Mouse (Mus musculus) embryonic fibroblast, embryonic 13.5 days (primary cell): ENCODE results near the gene Plekhh3. TPM values are rescaled to one million over a fixed set of nuclear protein-coding genes. Genes with fewer than 3 reads are reported as not detected.
"Not testable (repeated sequence)": the region's sequence is repeated elsewhere in the genome, so short reads cannot be mapped to it uniquely, and the experiment has no call there.

ENCODE experiments used
- H3K27ac ChIP-seq: 2 replicates; pipeline ENCODE4 v1.5.1; 2012; ENCODE audit warnings: low read length, control low read depth, inconsistent platforms; ENCODE audit not compliant: insufficient read depth
- H3K4me1 ChIP-seq: 2 replicates; pipeline ENCODE4 v1.6.1; 2011; ENCODE audit warnings: low read length; ENCODE audit not compliant: control insufficient read depth, insufficient read depth
- H3K4me3 ChIP-seq: 2 replicates; pipeline ENCODE4 v1.5.1; 2011; ENCODE audit warnings: mild to moderate bottlenecking, control low read depth, low read length; ENCODE audit not compliant: insufficient read depth
- CTCF ChIP-seq: IDR thresholded peaks from 2 replicates; pipeline ENCODE4 v1.5.1; 2011; ENCODE audit warnings: mild to moderate bottlenecking, control low read depth, low read length, moderate library complexity, borderline replicate concordance; ENCODE audit not compliant: insufficient read depth
- POLR2A ChIP-seq: IDR thresholded peaks from 2 replicates; pipeline ENCODE4 v1.6.1; 2011; ENCODE audit warnings: low read depth, mild to moderate bottlenecking, control low read depth, low read length, moderate library complexity
- polyA plus RNA-seq: library from polyadenylated mRNA; stranded (reverse); fragments of >200 nt; gene quantifications from 2 replicates; pipeline ENCODE4 v1.2.4, GENCODE M21; 2011; ENCODE audit warnings: low read depth; ENCODE audit not compliant: missing spikeins, insufficient read length

Gene Plekhh3
- polyA plus RNA-seq, 1 experiment: 11.5 TPM

DNA sequence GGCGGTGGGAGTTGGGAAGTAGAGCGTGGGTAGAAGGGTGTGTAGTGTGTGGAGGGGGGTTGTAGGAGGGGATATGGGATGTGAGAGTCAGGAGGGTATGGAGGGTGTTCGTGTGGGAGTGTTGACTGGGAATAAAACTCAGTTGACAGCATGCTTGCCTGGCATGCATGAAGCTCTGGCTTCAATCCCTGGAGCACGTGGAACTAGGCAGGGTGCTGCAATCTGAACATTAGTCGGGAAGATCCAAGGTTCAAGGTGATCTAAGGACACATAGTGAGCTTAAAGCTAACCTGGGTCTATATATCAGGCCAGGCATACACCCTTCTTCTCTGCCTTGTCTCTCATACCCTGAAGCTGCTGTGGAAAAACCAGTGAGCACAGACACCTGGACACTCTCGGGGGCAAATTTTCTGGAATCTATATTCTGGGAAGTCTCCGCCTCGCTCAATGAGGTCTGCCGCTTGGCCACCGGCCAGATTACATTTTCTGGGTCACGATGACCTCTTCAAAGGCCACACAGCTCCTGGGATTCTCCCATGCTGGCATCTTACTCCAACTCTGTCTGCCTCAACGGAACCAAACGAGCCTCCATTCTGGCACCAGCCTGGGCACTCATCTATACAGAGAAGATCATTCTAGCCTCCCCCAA is 36.8 kb downstream of the Plekhh3 start:
- TF ChIP-seq POLR2A: no peak
- no peak for TF ChIP-seq CTCF
- no peak overlapping the region for H3K27ac ChIP-seq
- H3K4me1 ChIP-seq: no peaks in the 10 kb centered on the region
- H3K4me3 ChIP-seq: no peak overlapping the region

DNA sequence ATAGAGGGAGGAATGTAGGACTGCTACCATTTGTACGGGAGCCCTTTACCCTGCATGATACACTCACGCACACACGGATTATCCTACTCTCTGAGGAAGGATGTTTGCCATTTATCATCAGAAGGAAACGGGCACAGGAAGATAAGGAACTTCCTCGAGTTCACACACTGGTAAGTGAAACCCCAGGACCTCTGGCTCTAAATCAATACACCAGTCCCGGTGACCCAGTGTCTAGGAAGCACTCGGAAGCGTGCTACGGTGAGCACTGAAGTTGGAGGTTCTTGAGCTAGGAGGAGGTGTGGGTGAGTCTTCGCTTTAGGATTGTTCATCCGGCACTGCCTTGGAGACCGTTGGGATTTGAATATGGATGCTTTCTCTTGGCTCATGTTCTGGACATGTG is 38.1 kb downstream of the Plekhh3 start:
- no peaks in the 10 kb centered on the region for H3K4me1 ChIP-seq
- no peak overlapping the region for H3K4me3 ChIP-seq
- TF ChIP-seq POLR2A (no peak), CTCF (no peak)
- H3K27ac ChIP-seq: no peak overlapping the region

DNA sequence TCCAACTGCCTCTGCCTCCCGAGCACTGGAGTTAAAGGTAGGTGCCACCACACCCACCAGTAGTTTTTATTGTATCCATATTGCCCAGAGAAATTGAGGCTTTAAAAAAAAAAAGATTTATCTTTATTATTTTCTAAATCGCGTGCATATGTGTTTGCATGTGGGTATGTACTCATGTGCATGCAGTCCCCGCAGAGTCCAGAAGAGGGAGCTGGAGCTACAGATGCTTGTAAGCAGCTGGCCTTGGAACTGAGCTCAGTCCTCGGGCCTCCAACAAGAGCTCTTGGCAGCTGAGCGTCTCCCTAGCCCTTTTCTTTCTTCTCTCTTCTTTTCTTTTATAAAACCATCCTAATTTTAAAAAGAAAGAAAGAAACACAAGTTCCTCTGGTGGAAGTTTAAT is 39.5 kb downstream of the Plekhh3 start:
- TF ChIP-seq CTCF: no peak
- no peak for TF ChIP-seq POLR2A
- H3K27ac ChIP-seq: no peak overlapping the region
- no peak overlapping the region for H3K4me3 ChIP-seq
- H3K4me1 ChIP-seq: no peaks in the 10 kb centered on the region

GRCm38 (mm10) chr11:101131187-101131586 is 40.0 kb downstream of the Plekhh3 start:
- Histone ChIP-seq H3K27ac (no peak overlapping the region), H3K4me3 (no peak overlapping the region), H3K4me1 (no peaks in the 10 kb centered on the region)
- TF ChIP-seq CTCF (no peak), POLR2A (no peak)

DNA sequence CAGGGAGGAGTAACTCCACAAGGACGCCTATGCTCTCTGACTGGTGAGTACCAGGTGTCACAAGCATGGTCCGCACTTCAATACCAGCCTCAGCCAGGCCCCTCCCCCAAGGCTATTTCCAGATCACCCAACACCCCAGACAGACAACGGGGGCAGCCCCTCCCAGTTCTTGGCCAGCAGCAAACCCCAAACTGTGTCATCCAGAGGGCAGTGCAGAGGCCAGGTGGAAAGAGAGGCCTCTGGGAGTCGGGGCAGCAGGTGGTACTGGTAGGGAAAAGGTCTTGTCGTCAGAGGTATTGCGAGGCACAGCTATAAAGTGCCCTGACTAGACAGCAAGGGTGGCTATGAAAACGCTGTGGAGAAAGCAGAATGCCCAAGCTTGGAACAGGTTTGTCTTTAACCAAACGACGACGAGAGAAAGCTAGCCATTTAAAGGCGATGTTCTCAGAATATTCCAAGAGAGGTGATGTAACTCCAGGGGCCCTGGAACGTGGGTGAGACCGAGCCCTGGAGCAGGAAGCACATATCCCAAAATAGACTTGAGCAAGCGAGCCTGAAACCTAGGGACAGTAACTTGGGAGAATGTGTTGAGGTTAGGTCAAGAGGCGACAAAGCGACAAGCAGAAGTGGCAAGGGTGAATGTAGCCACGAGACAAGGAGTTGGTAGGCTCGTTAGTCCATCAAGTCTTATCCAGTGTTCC is 40.9 kb downstream of the Plekhh3 start:
- Histone ChIP-seq H3K27ac (no peak overlapping the region), H3K4me1 (no peaks in the 10 kb centered on the region), H3K4me3 (no peak overlapping the region)
- no peak for TF ChIP-seq POLR2A
- TF ChIP-seq CTCF: no peak

DNA sequence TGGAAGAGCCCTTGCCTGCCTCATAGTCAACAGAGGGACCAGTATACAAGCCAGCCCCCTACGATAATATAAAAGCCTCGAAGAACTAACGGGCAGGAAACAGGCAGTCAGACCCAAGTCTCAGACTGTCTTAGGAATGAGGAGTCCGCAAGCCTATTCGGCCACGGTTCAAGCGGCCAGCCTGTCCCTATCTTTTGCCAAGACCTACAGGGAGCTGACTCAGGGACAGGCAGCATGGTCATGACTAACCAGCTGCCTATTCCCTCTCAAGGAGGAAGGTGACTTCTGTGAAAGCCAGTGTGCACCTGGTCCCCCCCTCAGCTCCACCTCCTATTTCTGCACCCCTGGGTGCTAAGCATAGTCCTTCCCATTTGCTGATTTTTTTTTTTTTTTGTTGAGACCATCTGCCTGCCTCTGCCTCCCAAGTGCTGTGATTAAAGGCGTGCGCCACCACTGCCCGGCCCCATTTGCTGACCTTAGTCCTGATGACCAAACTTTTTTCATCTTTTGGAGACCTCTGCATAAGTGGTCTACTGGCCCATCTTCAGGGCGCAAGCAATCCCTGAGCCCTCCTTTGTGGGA is 42.1 kb downstream of the Plekhh3 start:
- H3K4me3 ChIP-seq: no peak overlapping the region
- no peaks in the 10 kb centered on the region for H3K4me1 ChIP-seq
- no peak overlapping the region for H3K27ac ChIP-seq
- TF ChIP-seq POLR2A (no peak), CTCF (no peak)

GRCm38 (mm10) chr11:101127075-101127474 is 44.1 kb downstream of the Plekhh3 start:
- Histone ChIP-seq H3K27ac (no peak overlapping the region), H3K4me1 (no peaks in the 10 kb centered on the region), H3K4me3 (no peak overlapping the region)
- no peak for TF ChIP-seq CTCF

GRCm38 (mm10) chr11:101125008-101125407 is 46.1 kb downstream of the Plekhh3 start:
- not testable (repeated sequence) for H3K27ac ChIP-seq, H3K4me1 ChIP-seq, H3K4me3 ChIP-seq

DNA sequence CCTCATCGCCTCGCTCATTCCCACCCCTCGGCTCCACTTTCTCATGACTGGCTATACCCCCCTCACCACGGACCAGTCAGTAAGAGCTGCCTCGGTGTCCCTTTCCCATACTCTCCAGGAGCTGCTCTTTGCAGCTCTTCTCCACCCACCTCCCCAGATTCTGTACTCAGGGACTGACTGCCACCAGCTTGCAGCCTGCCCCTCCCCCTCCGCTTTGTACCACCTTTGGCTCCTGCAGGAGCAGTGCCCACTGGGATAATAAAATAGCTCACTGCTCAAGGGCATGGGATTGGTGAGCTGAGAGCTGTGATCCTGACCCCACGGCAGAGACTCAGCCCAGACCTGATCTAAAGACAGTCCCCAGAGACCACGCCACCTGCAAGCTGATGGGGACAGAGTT is 46.7 kb downstream of the Plekhh3 start:
- H3K4me3 ChIP-seq, H3K4me1 ChIP-seq, H3K27ac ChIP-seq: not testable (repeated sequence)

DNA sequence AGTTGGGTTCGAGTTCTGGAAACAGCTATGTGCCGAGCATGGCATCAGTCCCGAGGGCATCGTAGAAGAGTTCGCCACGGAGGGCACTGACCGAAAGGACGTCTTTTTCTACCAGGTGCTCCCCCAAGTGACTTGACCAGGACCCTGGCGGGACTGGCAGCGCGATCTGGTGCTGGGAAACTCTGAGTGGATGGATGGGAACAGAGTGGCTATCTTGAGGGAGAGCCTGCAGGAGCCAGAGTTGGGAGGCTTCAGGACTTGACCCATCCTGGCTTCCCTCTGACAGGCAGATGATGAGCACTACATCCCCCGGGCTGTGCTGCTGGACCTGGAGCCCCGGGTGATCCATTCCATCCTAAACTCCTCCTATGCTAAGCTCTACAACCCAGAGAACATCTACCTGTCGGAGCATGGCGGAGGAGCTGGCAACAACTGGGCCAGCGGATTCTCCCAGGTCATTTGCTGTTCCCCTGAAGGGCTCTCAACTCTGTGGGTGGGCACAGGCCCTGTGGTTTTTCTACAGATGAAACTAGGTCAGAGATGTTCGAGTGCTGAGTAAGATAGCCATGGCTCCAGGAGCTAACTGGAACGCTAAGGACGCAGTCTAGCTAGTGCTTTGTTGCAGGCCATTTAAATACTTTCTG is 50.5 kb downstream of the Plekhh3 start:
- TF ChIP-seq POLR2A (no peak), CTCF (no peak)
- Histone ChIP-seq H3K27ac (peak overlapping the region; percentile 54), H3K4me3 (peak overlapping the region; percentile 64), H3K4me1 (0 out of 2 replicates have a peak, but pooled peaks cover 2% of the 10 kb centered on the region)
